ENCODE assay signal across 8 mouse cellular contexts in the genomic region with DNA sequence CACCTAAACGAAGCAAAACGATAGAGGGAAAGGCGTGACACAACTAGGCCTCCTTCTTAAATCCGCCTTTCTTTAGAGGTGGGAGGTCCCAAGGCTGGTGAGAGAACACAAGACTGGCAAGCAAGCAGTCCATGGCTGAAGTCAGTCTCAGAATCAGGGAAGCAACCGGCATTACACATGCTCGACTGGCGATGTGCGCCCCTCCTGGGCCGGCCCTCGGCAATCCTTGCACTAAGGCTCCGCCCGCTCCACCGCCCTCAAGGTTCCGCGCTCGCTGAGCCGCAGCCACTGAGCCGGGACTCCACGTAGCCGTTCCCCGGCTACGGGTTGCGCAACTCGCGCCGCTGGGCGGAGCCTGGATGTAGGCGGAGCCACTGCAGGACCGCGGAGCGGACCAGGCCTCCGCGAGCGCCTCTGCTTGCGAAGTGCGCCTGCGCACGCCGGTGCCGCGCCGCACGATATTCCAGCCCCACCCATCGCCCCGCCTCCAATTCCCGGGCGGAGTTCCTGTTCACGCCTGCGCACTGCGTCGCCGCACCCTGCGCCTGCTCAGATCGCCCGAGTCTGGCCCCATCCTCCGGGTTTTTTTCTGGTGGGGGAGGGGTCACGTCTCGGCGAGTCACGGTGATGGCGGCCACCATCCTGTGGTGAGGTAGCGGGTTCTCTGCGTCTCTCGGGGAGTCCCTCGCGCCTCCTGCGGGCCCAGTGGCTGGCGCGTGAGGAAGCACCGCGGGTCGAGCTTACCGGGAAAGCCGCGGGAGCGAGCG. TPM values are rescaled to one million over a fixed set of nuclear protein-coding genes. Genes with fewer than 3 reads are reported as not detected.
A peak's percentile ranks its signal among the peaks of the same experiment; 100 is the strongest.
DNase-seq lines count a peak whose midpoint lies in the region; ATAC-seq and TF ChIP-seq lines count a peak whose summit lies in the region.

TSS of gene Rad23b (plus strand) at position 592 of the 767 bp plus-strand sequence.

- peak; percentile 85 for TF ChIP-seq POLR2A in CH12.LX (IDR thresholded peaks at IDR 0.05; ENCODE audit: low read depth, low read length)
- TF ChIP-seq POLR2A in testis, adult 2 months (IDR thresholded peaks at IDR 0.05; ENCODE audit: control insufficient read depth, low read depth, low read length) = peak; percentile 83

- no peaks in the 10 kb centered on the region for H3K27me3 ChIP-seq in CH12.LX (replicated peaks)
- no peaks in the 10 kb centered on the region for H3K27me3 ChIP-seq in forebrain, embryonic 12.5 days
- no peaks in the 10 kb centered on the region for H3K27me3 ChIP-seq in heart, postnatal 0 days (ENCODE audit: control insufficient read depth, insufficient read depth, low read length)
- H3K27me3 ChIP-seq in liver, embryonic 16.5 days (ENCODE audit: control insufficient read depth, insufficient read depth, low read depth, low read length) = no peaks in the 10 kb centered on the region
- no peaks in the 10 kb centered on the region for H3K27me3 ChIP-seq in neural tube, embryonic 13.5 days
- H3K27me3 ChIP-seq in testis, adult 2 months (ENCODE audit: control insufficient read depth, insufficient read depth, low read length) = no peaks in the 10 kb centered on the region

- no peaks in the 10 kb centered on the region for H3K9me3 ChIP-seq in CH12.LX (replicated peaks; ENCODE audit: low read length)
- H3K9me3 ChIP-seq in forebrain, embryonic 12.5 days = no peaks in the 10 kb centered on the region
- H3K9me3 ChIP-seq in heart, postnatal 0 days (replicated peaks; ENCODE audit: control insufficient read depth, low read length) = no peaks in the 10 kb centered on the region
- no peaks in the 10 kb centered on the region for H3K9me3 ChIP-seq in liver, embryonic 16.5 days (replicated peaks; ENCODE audit: control insufficient read depth, low read length)
- H3K9me3 ChIP-seq in neural tube, embryonic 13.5 days = no peaks in the 10 kb centered on the region

- in situ Hi-C loops in CH12.LX (cut with MboI; ENCODE audit: low pct_ligation_motif_present, low pct_unique_long_range_greater_than_20kb, low sequenced_read_pairs) = no loop called here

- TF ChIP-seq RAD21 in CH12.LX (IDR thresholded peaks at IDR 0.05; ENCODE audit: low read depth, low read length) = no peak; the same call in 1 of the 2 replicates

- no peak; a peak in 1 of 4 replicates for TF ChIP-seq CTCF in CH12.LX (conservative IDR thresholded peaks at IDR 0.05 in 1 of 2, IDR thresholded peaks at IDR 0.05 in 1 of 2; ENCODE audit: low read depth in 2 of 2, low read length in 2 of 2)
- TF ChIP-seq CTCF in heart, postnatal 0 days (IDR thresholded peaks at IDR 0.05; ENCODE audit: low read depth) = no peak; the same call in none of the 2 replicates
- TF ChIP-seq CTCF in testis, adult 2 months (IDR thresholded peaks at IDR 0.05; ENCODE audit: control insufficient read depth, insufficient read depth, insufficient replicate concordance, low read depth, low read length) = peak; percentile 29; the same call in 1 of the 2 replicates

- DNase-seq in CH12.LX (ENCODE audit: extremely low read depth) = peak; percentile 96
- peak; percentile 94 for DNase-seq in c-Kit-positive CD71-positive TER-119-negative erythroid progenitor cells, embryonic 14.5 days (ENCODE audit: low read depth)
- peak; percentile 97 for DNase-seq in heart, postnatal 0 days (ENCODE audit: low spot score)
- DNase-seq in kidney, postnatal 4 days = peak; percentile 100

- ATAC-seq in forebrain, embryonic 12.5 days (ENCODE audit: low FRiP score) = peak; percentile 98
- ATAC-seq in heart, postnatal 0 days (ENCODE audit: insufficient read depth, low read depth) = peak; percentile 97
- ATAC-seq in liver, embryonic 16.5 days (ENCODE audit: low read depth) = peak; percentile 94
- peak; percentile 99 for ATAC-seq in neural tube, embryonic 13.5 days (ENCODE audit: low read depth)

- dilution Hi-C loops in CH12.LX (cut with MboI; ENCODE audit: extremely low pct_ligation_motif_present, extremely low pct_unique_long_range_greater_than_20kb, low sequenced_read_pairs) = no loop called here

- H3K27ac ChIP-seq in CH12.LX (ENCODE audit: insufficient read depth, low read depth) = peak within 1 kb of the TSS; percentile 78
- peak within 1 kb of the TSS; percentile 88 for H3K27ac ChIP-seq in forebrain, embryonic 12.5 days
- peak within 1 kb of the TSS; percentile 92 for H3K27ac ChIP-seq in heart, postnatal 0 days (ENCODE audit: low read depth)
- peak within 1 kb of the TSS; percentile 92 for H3K27ac ChIP-seq in liver, embryonic 16.5 days (ENCODE audit: low read length)
- H3K27ac ChIP-seq in neural tube, embryonic 13.5 days (replicated peaks) = peak within 1 kb of the TSS; percentile 97
- peak within 1 kb of the TSS; percentile 84 for H3K27ac ChIP-seq in testis, adult 2 months (ENCODE audit: control insufficient read depth, insufficient read depth, low read depth, low read length)

- H3K9ac ChIP-seq in CH12.LX (ENCODE audit: insufficient read depth, low read depth) = peak within 1 kb of the TSS; percentile 95
- H3K9ac ChIP-seq in forebrain, embryonic 12.5 days = peak within 1 kb of the TSS; percentile 96
- peak within 1 kb of the TSS; percentile 97 for H3K9ac ChIP-seq in heart, postnatal 0 days (replicated peaks; ENCODE audit: low read depth, low read length)
- H3K9ac ChIP-seq in liver, embryonic 16.5 days (ENCODE audit: low read depth, low read length) = peak within 1 kb of the TSS; percentile 87
- H3K9ac ChIP-seq in neural tube, embryonic 13.5 days = peak within 1 kb of the TSS; percentile 95

- H3K4me1 ChIP-seq in CH12.LX (ENCODE audit: control insufficient read depth in 1 of 2, insufficient read depth in 2 of 2) = peaks cover 12 to 43% of the 10 kb centered on the region in 2 experiments
- peaks cover 23% of the 10 kb centered on the region for H3K4me1 ChIP-seq in forebrain, embryonic 12.5 days
- peaks cover 25% of the 10 kb centered on the region for H3K4me1 ChIP-seq in heart, postnatal 0 days (ENCODE audit: control insufficient read depth, insufficient read depth)
- H3K4me1 ChIP-seq in liver, embryonic 16.5 days (ENCODE audit: control insufficient read depth, low read depth, low read length) = peaks cover 31% of the 10 kb centered on the region
- peaks cover 40% of the 10 kb centered on the region for H3K4me1 ChIP-seq in neural tube, embryonic 13.5 days (replicated peaks)
- H3K4me1 ChIP-seq in testis, adult 2 months (ENCODE audit: control insufficient read depth, insufficient read depth, low read length) = peaks cover 8% of the 10 kb centered on the region

- TF ChIP-seq EP300 in CH12.LX (IDR thresholded peaks at IDR 0.05; ENCODE audit: low read length) = no peak
- TF ChIP-seq EP300 in heart, postnatal 0 days (IDR thresholded peaks at IDR 0.05; ENCODE audit: low read depth) = no peak

- peak within 1 kb of the TSS; percentile 55 to 98 (median 92) for H3K4me3 ChIP-seq in CH12.LX (replicated peaks in 1 of 3; ENCODE audit: low read depth in 2 of 3, low read length in 2 of 3, poor library complexity in 1 of 3)
- peak within 1 kb of the TSS; percentile 90 for H3K4me3 ChIP-seq in forebrain, embryonic 12.5 days (replicated peaks)
- H3K4me3 ChIP-seq in heart, postnatal 0 days (ENCODE audit: low read depth, low read length) = peak within 1 kb of the TSS; percentile 95
- H3K4me3 ChIP-seq in liver, embryonic 16.5 days (ENCODE audit: low read depth, low read length) = peak within 1 kb of the TSS; percentile 77
- H3K4me3 ChIP-seq in neural tube, embryonic 13.5 days = peak within 1 kb of the TSS; percentile 71
- H3K4me3 ChIP-seq in testis, adult 2 months (ENCODE audit: control insufficient read depth, low read depth, low read length) = peak within 1 kb of the TSS; percentile 94

- peak within 1 kb of the TSS; percentile 73 for H3K4me2 ChIP-seq in CH12.LX (ENCODE audit: insufficient read depth, low read depth, poor library complexity, severe bottlenecking)
- H3K4me2 ChIP-seq in forebrain, embryonic 12.5 days = peak within 1 kb of the TSS; percentile 67
- peak within 1 kb of the TSS; percentile 75 for H3K4me2 ChIP-seq in heart, postnatal 0 days (ENCODE audit: low read depth, low read length)
- peak within 1 kb of the TSS; percentile 94 for H3K4me2 ChIP-seq in liver, embryonic 16.5 days (ENCODE audit: low read depth, low read length)
- H3K4me2 ChIP-seq in neural tube, embryonic 13.5 days = peak within 1 kb of the TSS; percentile 73

- H3K79me2 ChIP-seq in CH12.LX (replicated peaks; ENCODE audit: control insufficient read depth, extremely low read depth, insufficient read depth, poor library complexity, severe bottlenecking) = peaks cover 43% of the 10 kb centered on the region

- peaks cover 0 to 10% of the 10 kb centered on the region in 2 experiments for H3K36me3 ChIP-seq in CH12.LX (replicated peaks in 1 of 2; ENCODE audit: control insufficient read depth in 1 of 2, insufficient read depth in 1 of 2, low read length in 1 of 2)
- no peaks in the 10 kb centered on the region for H3K36me3 ChIP-seq in forebrain, embryonic 12.5 days (replicated peaks)
- H3K36me3 ChIP-seq in heart, postnatal 0 days (replicated peaks; ENCODE audit: control insufficient read depth, insufficient read depth, low read length) = no peaks in the 10 kb centered on the region
- no peaks in the 10 kb centered on the region for H3K36me3 ChIP-seq in liver, embryonic 16.5 days (ENCODE audit: control insufficient read depth, insufficient read depth)
- no peaks in the 10 kb centered on the region for H3K36me3 ChIP-seq in neural tube, embryonic 13.5 days
- H3K36me3 ChIP-seq in testis, adult 2 months (ENCODE audit: control insufficient read depth, insufficient read depth, low read length) = no peaks in the 10 kb centered on the region

- under 1% methylated on average over 77 of the region's 77 CpGs for WGBS in forebrain, embryonic 12.5 days
- WGBS in heart, postnatal 0 days = 2% methylated on average over 76 of the region's 77 CpGs
- WGBS in liver, embryonic 16.5 days (ENCODE audit: insufficient replicate concordance) = under 1% methylated on average over 75 of the region's 77 CpGs
- under 1% methylated on average over 72 of the region's 77 CpGs for WGBS in neural tube, embryonic 13.5 days

TF ChIP-seq in CH12.LX, 34 proteins besides CTCF, POLR2A, EP300 and RAD21 (continues in another document):
- peak; percentile 95 for TF ChIP-seq MAZ (IDR thresholded peaks at IDR 0.05; ENCODE audit: low read depth, low read length)
- TF ChIP-seq TCF12 (IDR thresholded peaks at IDR 0.05; ENCODE audit: low read depth, low read length) = peak; percentile 64
- peak; percentile 39; the same call in 1 of the 2 replicates for TF ChIP-seq MEF2A (IDR thresholded peaks at IDR 0.05; ENCODE audit: borderline replicate concordance, low read depth, low read length)

RNA-seq across cellular contexts. Expression of gene Rad23b, which starts in this region (rescaled TPM):
- 188 and 190 TPM in 2 replicates for total RNA-seq in CH12.LX (2012; rRNA removed)
- total RNA-seq in CH12.LX (2014; rRNA removed) = 394 and 436 TPM in 2 replicates
- polyA plus RNA-seq in CH12.LX (2012; ENCODE audit: insufficient read length, low read depth) = 268 and 350 TPM in 2 replicates
- polyA plus RNA-seq in forebrain, embryonic 12.5 days (2016; fragmentation: Nextera tagmentation; extraction: Ambion mirVana) = 120 and 126 TPM in 2 replicates
- total RNA-seq in heart, postnatal 0 days (2014; rRNA removed; ENCODE audit: low replicate concordance) = 174 and 179 TPM in 2 replicates
- polyA plus RNA-seq in heart, postnatal 0 days (2015; fragmentation: Nextera tagmentation; extraction: Ambion mirVana) = 44.7 and 48.8 TPM in 2 replicates
- polyA plus RNA-seq in liver, embryonic 16.5 days (2015; fragmentation: Nextera tagmentation; extraction: Ambion mirVana) = 30.1 and 31.8 TPM in 2 replicates
- polyA plus RNA-seq in neural tube, embryonic 13.5 days (2015; fragmentation: Nextera tagmentation; extraction: Ambion mirVana) = 98.1 and 101 TPM in 2 replicates
- polyA plus RNA-seq in testis, adult 2 months (2012; rRNA removed) = 400 and 416 TPM in 2 replicates

Comparison
In these comparisons a context has a peak if more than half of its experiments do, and no peak if none do; other contexts are left out.
1. Peak in every context shown above with its lines: DNase-seq, ATAC-seq, H3K4me3 ChIP-seq and H3K27ac ChIP-seq.